Mouse (Mus musculus): ENCODE results near the gene Mccc2.

The Mccc2 gene

DNA sequence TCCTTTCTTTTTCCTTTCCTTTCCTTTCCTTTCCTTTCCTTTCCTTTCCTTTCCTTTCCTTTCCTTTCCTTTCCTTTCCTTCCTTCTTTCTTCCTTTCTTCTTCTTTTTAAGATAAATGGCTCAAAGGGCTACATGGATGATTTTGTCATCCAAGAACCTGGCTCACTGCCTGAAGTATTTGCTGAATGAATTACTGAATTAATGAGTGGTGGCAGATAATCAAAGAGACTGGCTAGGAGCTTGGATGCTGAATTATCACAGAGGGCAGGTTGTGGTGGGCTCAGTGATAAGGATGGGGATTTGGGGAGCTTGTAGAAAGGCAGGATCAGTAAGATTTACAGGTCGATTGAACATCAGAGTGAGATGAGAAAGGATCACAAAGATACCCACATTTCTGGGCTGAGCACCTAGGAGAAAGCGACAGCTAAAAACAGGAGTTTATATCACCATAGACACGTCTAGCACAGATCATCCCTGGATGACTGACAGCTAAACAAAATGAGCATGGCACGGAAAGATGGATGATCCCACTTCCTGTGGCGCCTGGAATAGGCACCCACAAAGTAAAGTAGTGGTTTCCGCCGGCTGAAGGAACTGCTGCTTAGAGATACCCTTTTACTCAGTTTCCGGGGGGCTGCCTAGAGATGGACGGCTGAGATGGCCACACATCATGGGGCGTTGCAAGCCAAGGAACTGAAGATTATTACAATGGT, 76.7 kb downstream of the Mccc2 start:
- DNase-seq: no peak

DNA sequence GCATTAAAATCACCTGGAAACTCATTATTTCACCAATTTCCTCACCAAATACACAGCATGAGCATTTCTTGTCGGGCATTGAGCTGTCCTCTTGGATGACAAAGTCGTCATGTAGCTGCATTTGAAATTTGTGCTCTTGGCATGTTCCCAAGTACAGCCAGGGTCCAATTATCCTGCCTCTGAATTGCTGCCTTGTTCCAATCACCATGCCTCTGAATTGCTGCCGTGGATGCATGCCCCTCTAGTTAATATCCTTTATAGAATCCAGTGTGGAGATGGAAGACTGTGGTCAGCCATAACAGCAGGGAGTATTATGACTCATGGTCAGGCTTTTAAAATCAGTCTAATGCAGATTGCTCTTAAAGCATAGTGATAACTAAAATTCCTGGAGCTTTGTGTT, 77.7 kb downstream of the Mccc2 start:
- no peak for DNase-seq

DNA sequence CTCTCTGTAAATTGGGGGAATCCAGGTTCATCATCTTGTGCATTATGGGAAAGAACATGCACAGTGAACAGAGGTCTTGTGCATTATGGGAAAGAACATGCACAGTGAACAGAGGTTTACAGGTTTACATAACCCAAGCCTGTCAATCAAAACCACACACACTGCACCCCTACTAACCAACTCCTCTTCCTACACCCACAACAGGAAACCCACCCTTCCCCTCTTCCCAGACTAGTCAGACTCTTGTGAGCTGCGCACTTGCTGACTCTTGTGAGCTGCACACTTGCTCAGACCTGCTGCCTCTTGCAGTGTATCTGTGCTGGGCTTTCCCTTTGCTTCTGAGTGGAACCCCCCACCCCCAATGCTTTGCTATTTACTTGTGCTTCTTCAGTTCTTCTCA, 83.0 kb downstream of the Mccc2 start:
- DNase-seq: no peak

GRCm38 (mm10) chr13:99931502-99931901, 83.9 kb downstream of the Mccc2 start:
- DNase-seq: no peak

DNA sequence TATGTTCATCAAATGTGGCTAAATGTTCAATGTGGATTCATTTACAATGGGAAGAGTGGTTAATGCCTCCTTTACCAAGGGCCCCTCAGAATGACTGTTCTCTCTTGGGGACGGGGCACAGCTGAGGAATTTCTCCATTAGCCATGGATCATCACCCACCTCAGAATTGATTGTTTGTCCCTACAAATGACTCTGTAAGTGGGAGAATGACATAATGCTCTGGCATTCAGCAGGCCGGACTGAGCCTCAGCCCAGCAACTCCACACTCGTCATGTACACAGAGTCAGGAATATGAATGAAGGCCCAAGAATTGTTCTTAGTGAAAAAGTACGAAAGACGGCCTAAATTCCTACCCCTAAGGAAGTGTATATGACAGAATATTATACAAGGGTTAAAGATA, 89.2 kb downstream of the Mccc2 start:
- no peak for DNase-seq

GRCm38 (mm10) chr13:99915632-99916031, 99.8 kb downstream of the Mccc2 start:
- no peak for DNase-seq

- no peak for DNase-seq
These were observed 114.5 kb downstream of the Mccc2 start, which contains the start of gene Cartpt for GRCm38 (mm10) chr13:99900965-99901364. Cartpt (minus strand) TSS chr13:99901091.

GRCm38 (mm10) chr13:99900557-99900892, 114.9 kb downstream of the Mccc2 start:
- no peak for DNase-seq

GRCm38 (mm10) chr13:99899670-99900556, 115.5 kb downstream of the Mccc2 start:
- no peak for DNase-seq

DNA sequence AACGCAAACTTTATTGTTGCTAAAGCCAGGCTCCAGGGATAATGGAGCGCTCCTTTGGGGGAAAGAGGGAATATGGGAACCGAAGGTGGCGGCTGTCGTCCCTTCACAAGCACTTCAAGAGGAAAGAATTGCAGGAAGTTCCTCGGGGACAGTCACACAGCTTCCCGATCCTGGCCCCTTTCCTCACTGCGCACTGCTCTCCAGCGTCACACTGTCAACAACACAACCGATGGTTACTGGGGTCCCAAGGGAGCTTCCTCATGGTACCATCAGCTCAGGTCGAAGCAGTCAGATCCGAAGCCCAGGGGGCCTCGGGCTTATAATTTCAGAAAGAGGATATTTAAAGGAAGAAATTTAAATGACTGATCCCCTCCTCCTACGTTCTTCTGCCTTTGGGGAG, 116.6 kb downstream of the Mccc2 start:
- DNase-seq: no peak

Measured in cerebellum, adult 11-12 months (tissue).